Mouse (Mus musculus) lung, adult 2 months (tissue): ENCODE results near the gene Tbc1d13. TPM values are rescaled to one million over a fixed set of nuclear protein-coding genes. Genes with fewer than 3 reads are reported as not detected.
"Not testable (repeated sequence)": the region's sequence is repeated elsewhere in the genome, so short reads cannot be mapped to it uniquely, and the experiment has no call there.

Experiments
- DNase-seq: peaks from one replicate; pipeline ENCODE4 v3.0.0; 2022
- H3K4me1 ChIP-seq: fragments of 200-500 bp; 2 replicates; pipeline ENCODE4 v1.6.1; 2011; ENCODE audit warnings: low read length; ENCODE audit not compliant: control insufficient read depth, insufficient read depth
- H3K4me3 ChIP-seq: fragments of 200-500 bp; replicated peaks from 2 replicates; pipeline ENCODE3; 2011; ENCODE audit warnings: low read depth, mild to moderate bottlenecking, control low read depth, low read length; ENCODE audit errors: extremely low read depth
- CTCF ChIP-seq: fragments of 200-500 bp; IDR thresholded peaks from 2 replicates; pipeline ENCODE4 v1.5.1; 2011; ENCODE audit warnings: mild to moderate bottlenecking, low read length, control low read depth; ENCODE audit not compliant: insufficient read depth
- POLR2A ChIP-seq: fragments of 200-500 bp; IDR thresholded peaks from 2 replicates; pipeline ENCODE4 v1.6.1; 2011; ENCODE audit warnings: low read depth, mild to moderate bottlenecking, control low read depth, low read length, borderline replicate concordance; ENCODE audit errors: extremely low read depth
- WGBS: fragments of 180-500 bp; shearing (Covaris S2); methylation state at CpG from one replicate; pipeline ENCODE4 v1.1.7; 2018; 5-methylcytosine and 5-hydroxymethylcytosine counted together
- polyA plus RNA-seq: library from polyadenylated mRNA; depleted of rRNA; stranded (reverse); fragments of >200 nt; gene quantifications from 2 replicates; pipeline ENCODE4 v1.2.3, GENCODE M21; 2012

The Tbc1d13 gene
- polyA plus RNA-seq, 1 experiment = 56.6 TPM

GRCm38 (mm10) chr2:30175897-30176296 is 42.4 kb downstream of the Tbc1d13 start:
- TF ChIP-seq POLR2A (no peak), CTCF (0 out of 2 replicates have a peak, but pooled peaks have one; percentile 0)
- H3K4me1 ChIP-seq = peaks cover 13% of the 10 kb centered on the region
- 91% methylated on average over 8 of the region's 8 CpGs for WGBS
- no peak for DNase-seq
- no peak overlapping the region for H3K4me3 ChIP-seq

- WGBS = 98% methylated on average over 2 of the region's 2 CpGs
These were observed 43.0 kb downstream of the Tbc1d13 start for GRCm38 (mm10) chr2:30176561-30176960.

GRCm38 (mm10) chr2:30177700-30178675 is 44.4 kb downstream of the Tbc1d13 start, which contains the start of gene Spout1:
TSS of gene Spout1 (minus strand) at chr2:30178459.
- peaks cover 6% of the 10 kb centered on the region for H3K4me1 ChIP-seq
- peak; percentile 68; the same call in 1 of the 2 replicates for TF ChIP-seq POLR2A
- TF ChIP-seq CTCF = no peak
- DNase-seq = peak; percentile 93
- peak within 1 kb of the TSS; percentile 67 for H3K4me3 ChIP-seq
- 2% methylated on average over 54 of the region's 54 CpGs for whole genome bisulfite sequencing

More at GRCm38 (mm10) chr2:30176561-30176960, 43.0 kb downstream of the Tbc1d13 start:
- Histone ChIP-seq H3K4me3 (no peak overlapping the region), H3K4me1 (peaks cover 11% of the 10 kb centered on the region)
- no peak for TF ChIP-seq POLR2A
- no peak for TF ChIP-seq CTCF
- no peak for DNase-seq

GRCm38 (mm10) chr2:30178711-30179110 is 45.2 kb downstream of the Tbc1d13 start:
- H3K4me3 ChIP-seq, DNase-seq, H3K4me1 ChIP-seq: not testable (repeated sequence)
- WGBS = 49% methylated on average over 7 of the region's 7 CpGs

- 89% methylated on average over 2 of the region's 2 CpGs for WGBS
- DNase-seq = no peak
- no peak for TF ChIP-seq CTCF
- no peak for TF ChIP-seq POLR2A
- Histone ChIP-seq H3K4me3 (no peak overlapping the region), H3K4me1 (peaks cover 4% of the 10 kb centered on the region)
These were observed 48.9 kb downstream of the Tbc1d13 start for GRCm38 (mm10) chr2:30182424-30182823.

GRCm38 (mm10) chr2:30183721-30184120 is 50.2 kb downstream of the Tbc1d13 start:
- no peak overlapping the region for H3K4me3 ChIP-seq
- WGBS = 65% methylated on average over 3 of the region's 3 CpGs

GRCm38 (mm10) chr2:30185276-30185675 is 51.7 kb downstream of the Tbc1d13 start:
- TF ChIP-seq CTCF (no peak), POLR2A (no peak)
- H3K4me3 ChIP-seq = no peak overlapping the region
- WGBS = 92% methylated on average over 6 of the region's 6 CpGs
- H3K4me1 ChIP-seq = no peaks in the 10 kb centered on the region
- no peak for DNase-seq

More at GRCm38 (mm10) chr2:30183721-30184120, 50.2 kb downstream of the Tbc1d13 start:
- TF ChIP-seq POLR2A = no peak
- no peak for DNase-seq
- H3K4me1 ChIP-seq = no peaks in the 10 kb centered on the region

GRCm38 (mm10) chr2:30185681-30186080 is 52.1 kb downstream of the Tbc1d13 start:
- no peak for DNase-seq
- Histone ChIP-seq H3K4me1 (no peaks in the 10 kb centered on the region), H3K4me3 (no peak overlapping the region)
- TF ChIP-seq POLR2A = no peak
- TF ChIP-seq CTCF = no peak
- 72% methylated on average over 3 of the region's 3 CpGs for whole genome bisulfite sequencing

- DNase-seq = no peak
- WGBS = 84% methylated on average over 12 of the region's 12 CpGs
- no peak overlapping the region for H3K4me3 ChIP-seq
- H3K4me1 ChIP-seq = no peaks in the 10 kb centered on the region
- TF ChIP-seq CTCF (no peak), POLR2A (no peak)
These were observed 58.4 kb downstream of the Tbc1d13 start for GRCm38 (mm10) chr2:30191790-30192580.
